Mouse (Mus musculus) testis, adult 2 months (tissue): ENCODE measurements around the gene Gm10273. TPM values are rescaled to one million over a fixed set of nuclear protein-coding genes. Genes with fewer than 3 reads are reported as not detected.

Experiments used
- H3K27ac ChIP-seq: fragments of 200-500 bp; 2 replicates; pipeline ENCODE4 v1.5.1; 2012; ENCODE audit warnings: low read depth, low read length; ENCODE audit not compliant: control insufficient read depth, insufficient read depth
- H3K27me3 ChIP-seq: fragments of 200-500 bp; 2 replicates; pipeline ENCODE4 v1.6.1; 2012; ENCODE audit warnings: mild to moderate bottlenecking, low read length, moderate library complexity; ENCODE audit not compliant: control insufficient read depth, insufficient read depth
- H3K36me3 ChIP-seq: fragments of 200-500 bp; 2 replicates; pipeline ENCODE4 v1.6.1; 2012; ENCODE audit warnings: mild to moderate bottlenecking, low read length; ENCODE audit not compliant: control insufficient read depth, insufficient read depth
- H3K4me1 ChIP-seq: fragments of 200-500 bp; 2 replicates; pipeline ENCODE4 v1.6.1; 2012; ENCODE audit warnings: low read length; ENCODE audit not compliant: control insufficient read depth, insufficient read depth
- H3K4me3 ChIP-seq: fragments of 200-500 bp; 2 replicates; pipeline ENCODE4 v1.5.1; 2012; ENCODE audit warnings: low read depth, mild to moderate bottlenecking, low read length, moderate library complexity, mixed read lengths; ENCODE audit not compliant: control insufficient read depth
- CTCF ChIP-seq: fragments of 200-500 bp; IDR thresholded peaks from 2 replicates; pipeline ENCODE4 v1.5.1; 2012; ENCODE audit warnings: low read depth, mild to moderate bottlenecking, inconsistent platforms, low read length, moderate library complexity; ENCODE audit not compliant: control insufficient read depth, insufficient read depth, insufficient replicate concordance
- POLR2A ChIP-seq: fragments of 200-500 bp; IDR thresholded peaks from 2 replicates; pipeline ENCODE4 v1.6.1; 2012; ENCODE audit warnings: low read depth, mild to moderate bottlenecking, inconsistent platforms, low read length, moderate library complexity; ENCODE audit not compliant: control insufficient read depth
- polyA plus RNA-seq: library from polyadenylated mRNA; depleted of rRNA; stranded (reverse); fragments of >200 nt; gene quantifications from 2 replicates; pipeline ENCODE4 v1.2.3, GENCODE M21; 2012

The Gm10273 gene
- polyA plus RNA-seq, 1 experiment = 6.3 TPM

GRCm38 (mm10) chr10:59402899-59403792 lies 7.7 kb downstream of the Gm10273 start, which contains the start of gene Pla2g12b:
Gene Pla2g12b (plus strand): TSS chr10:59403660.
- no peak within 1 kb of the TSS for H3K27ac ChIP-seq

GRCm38 (mm10) chr10:59403793-59404149 lies 8.3 kb downstream of the Gm10273 start:
- Histone ChIP-seq H3K27me3 (no peaks in the 10 kb centered on the region), H3K4me1 (peaks cover 6% of the 10 kb centered on the region), H3K36me3 (no peaks in the 10 kb centered on the region), H3K27ac (no peak overlapping the region), H3K4me3 (no peak overlapping the region; the same call in 1 of the 2 replicates)
- TF ChIP-seq CTCF = no peak
- no peak for TF ChIP-seq POLR2A

More at GRCm38 (mm10) chr10:59402899-59403792, 7.7 kb downstream of the Gm10273 start, which contains the start of gene Pla2g12b:
- Histone ChIP-seq H3K4me1 (peaks cover 6% of the 10 kb centered on the region), H3K4me3 (no peak within 1 kb of the TSS; the same call in 1 of the 2 replicates), H3K27me3 (no peaks in the 10 kb centered on the region), H3K36me3 (no peaks in the 10 kb centered on the region)
- TF ChIP-seq POLR2A (no peak), CTCF (no peak)

GRCm38 (mm10) chr10:59408499-59408898 lies 13.1 kb downstream of the Gm10273 start:
- H3K4me1 ChIP-seq = peaks cover 9% of the 10 kb centered on the region
- H3K36me3 ChIP-seq = no peaks in the 10 kb centered on the region
- H3K4me3 ChIP-seq = no peak overlapping the region
- H3K27me3 ChIP-seq = no peaks in the 10 kb centered on the region
- TF ChIP-seq CTCF (no peak), POLR2A (no peak)
- H3K27ac ChIP-seq = no peak overlapping the region

GRCm38 (mm10) chr10:59410264-59410663 lies 14.8 kb downstream of the Gm10273 start:
- Histone ChIP-seq H3K4me1 (peaks cover 6% of the 10 kb centered on the region), H3K4me3 (no peak overlapping the region), H3K27ac (no peak overlapping the region), H3K36me3 (no peaks in the 10 kb centered on the region), H3K27me3 (no peaks in the 10 kb centered on the region)
- TF ChIP-seq POLR2A (no peak), CTCF (no peak)

GRCm38 (mm10) chr10:59413711-59414110 lies 18.3 kb downstream of the Gm10273 start:
- H3K27ac ChIP-seq = no peak overlapping the region
- H3K4me3 ChIP-seq = no peak overlapping the region
- H3K27me3 ChIP-seq = no peaks in the 10 kb centered on the region
- TF ChIP-seq CTCF = peak; percentile 47; the same call in 1 of the 2 replicates
- no peak for TF ChIP-seq POLR2A
- no peaks in the 10 kb centered on the region for H3K36me3 ChIP-seq
- peaks cover 6% of the 10 kb centered on the region for H3K4me1 ChIP-seq

GRCm38 (mm10) chr10:59416623-59417022 lies 21.2 kb downstream of the Gm10273 start:
- H3K27ac ChIP-seq = no peak overlapping the region
- no peaks in the 10 kb centered on the region for H3K27me3 ChIP-seq

GRCm38 (mm10) chr10:59419516-59419915 lies 24.1 kb downstream of the Gm10273 start:
- TF ChIP-seq POLR2A (no peak), CTCF (no peak)
- no peak overlapping the region for H3K27ac ChIP-seq
- no peak overlapping the region for H3K4me3 ChIP-seq
- no peaks in the 10 kb centered on the region for H3K4me1 ChIP-seq
- H3K36me3 ChIP-seq = no peaks in the 10 kb centered on the region
- H3K27me3 ChIP-seq = no peaks in the 10 kb centered on the region

More at GRCm38 (mm10) chr10:59416623-59417022, 21.2 kb downstream of the Gm10273 start:
- Histone ChIP-seq H3K4me1 (no peaks in the 10 kb centered on the region), H3K4me3 (no peak overlapping the region), H3K36me3 (no peaks in the 10 kb centered on the region)
- TF ChIP-seq CTCF (no peak), POLR2A (no peak)

- TF ChIP-seq POLR2A (no peak), CTCF (no peak)
- Histone ChIP-seq H3K27ac (no peak overlapping the region), H3K27me3 (no peaks in the 10 kb centered on the region), H3K36me3 (no peaks in the 10 kb centered on the region), H3K4me1 (no peaks in the 10 kb centered on the region), H3K4me3 (no peak overlapping the region)
Measured at GRCm38 (mm10) chr10:59424453-59424852, 29.0 kb downstream of the Gm10273 start.
